Mouse (Mus musculus) liver, postnatal 0 days (tissue): ENCODE results near the gene Mllt1.

Experiments
- CTCF ChIP-seq: sonication (generic); IDR thresholded peaks from 2 replicates; pipeline ENCODE4 v1.5.1; 2016; ENCODE audit warnings: antibody characterized with exemption, low read depth
- EP300 ChIP-seq: IDR thresholded peaks from 2 replicates; pipeline ENCODE4 v1.6.1; 2016; ENCODE audit warnings: antibody characterized with exemption, low read depth, mild to moderate bottlenecking

GRCm38 (mm10) chr17:56935363-56936131, at the start of gene Mllt1:
- peak; percentile 65 for TF ChIP-seq CTCF
- no peak for TF ChIP-seq EP300
